Mouse (Mus musculus) lung, adult 18-20 months (tissue): ENCODE results near the gene Vmn2r27.

Experiments used
- DNase-seq, 2 experiments: peaks; one replicate each; pipeline ENCODE4 v3.0.0; 2022; ENCODE audit warnings: mixed read lengths in 2 of 2

Gene Vmn2r27

DNA sequence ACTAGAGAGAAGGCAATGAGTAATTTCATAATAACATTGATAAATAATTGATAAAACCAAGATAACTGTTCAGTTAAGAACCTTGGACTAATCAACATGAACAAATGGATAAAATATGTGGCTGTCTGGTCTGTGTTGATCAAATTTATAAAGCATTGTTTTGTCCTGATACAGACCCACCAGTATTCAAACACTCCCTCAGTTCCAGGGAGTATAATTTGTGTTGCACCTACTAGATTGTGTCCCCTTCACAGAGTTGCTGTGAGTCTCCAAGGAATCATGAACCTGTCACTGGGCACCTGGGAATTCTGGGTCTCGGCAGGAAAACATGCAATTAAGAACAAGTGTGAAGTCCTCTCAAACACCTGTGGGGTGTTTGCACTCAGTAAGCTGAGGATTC is at the start of gene Vmn2r27:
Gene Vmn2r27 (minus strand): TSS at position 101 of the 400 bp plus-strand sequence.
- DNase-seq = no peak

DNA sequence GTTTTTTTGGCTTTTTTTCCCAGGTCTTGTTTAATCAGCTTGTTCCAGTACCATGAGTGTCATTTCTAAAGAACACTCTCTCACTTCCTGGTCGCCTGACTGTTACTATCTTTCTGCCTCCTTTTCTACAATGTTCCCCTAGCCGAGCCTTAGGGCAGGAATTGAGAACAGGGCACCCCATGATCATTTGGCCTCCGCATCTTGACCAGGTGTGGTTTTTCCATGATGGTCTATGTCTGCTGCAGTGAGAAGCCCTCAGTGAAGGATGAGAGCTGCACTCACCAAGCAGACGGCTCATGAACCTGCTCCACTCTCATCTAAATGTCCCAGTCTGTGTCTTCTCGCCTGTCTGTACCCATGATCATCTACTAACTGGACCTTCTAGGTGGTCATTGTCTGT is 46.6 kb upstream of the Vmn2r27 start:
- DNase-seq = no peak

DNA sequence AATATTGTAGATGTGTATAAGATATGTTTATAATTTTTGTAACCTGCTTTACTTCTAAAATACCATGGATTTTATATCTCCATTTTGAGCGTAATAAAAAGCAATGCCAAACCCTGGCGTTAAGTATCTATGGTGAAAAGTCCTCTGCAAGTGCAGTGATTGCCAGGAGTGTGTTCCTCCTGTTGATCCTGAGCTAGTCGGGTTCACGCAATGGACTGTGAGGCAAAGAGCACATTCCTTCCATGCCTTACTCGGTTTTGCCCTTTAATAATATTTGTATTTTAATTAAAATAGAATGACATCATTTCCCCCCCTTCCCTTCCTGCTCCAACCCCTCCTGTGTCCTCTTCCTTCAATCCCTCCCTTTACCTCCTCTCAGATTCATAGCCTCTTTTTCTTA is 46.0 kb upstream of the Vmn2r27 start:
- DNase-seq = no peak

DNA sequence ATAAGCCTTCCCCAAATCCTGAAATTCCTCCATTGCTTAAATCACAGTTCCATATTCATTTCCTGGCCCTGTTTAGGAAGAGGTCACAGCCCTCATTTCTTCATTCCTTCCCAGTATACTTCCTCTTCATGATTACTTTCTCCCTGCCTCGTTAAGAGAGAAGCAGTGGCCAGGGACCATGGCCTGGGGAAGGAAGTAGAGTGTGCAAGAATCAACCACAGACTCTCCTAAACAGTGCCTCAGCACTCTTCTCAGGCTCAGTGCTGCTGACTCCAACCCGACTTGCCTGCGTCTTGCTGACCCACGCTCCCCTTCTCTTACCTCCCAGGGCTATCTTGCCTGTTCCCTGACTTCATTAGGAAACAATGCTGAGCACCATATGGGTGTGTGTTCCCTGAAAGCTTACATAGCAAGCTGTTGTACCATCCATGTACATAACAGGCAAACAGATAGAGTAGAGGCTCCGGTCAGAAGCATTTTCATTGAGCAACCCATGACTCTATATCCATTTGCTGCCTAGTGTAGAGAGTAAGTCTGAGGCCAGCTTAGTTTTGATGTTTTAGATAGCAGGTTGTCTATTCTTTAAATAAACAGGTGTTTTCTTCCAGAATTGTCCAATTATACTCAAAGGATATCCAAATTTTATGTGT is 41.7 kb upstream of the Vmn2r27 start:
- peak; percentile 5 to 13 for DNase-seq

DNA sequence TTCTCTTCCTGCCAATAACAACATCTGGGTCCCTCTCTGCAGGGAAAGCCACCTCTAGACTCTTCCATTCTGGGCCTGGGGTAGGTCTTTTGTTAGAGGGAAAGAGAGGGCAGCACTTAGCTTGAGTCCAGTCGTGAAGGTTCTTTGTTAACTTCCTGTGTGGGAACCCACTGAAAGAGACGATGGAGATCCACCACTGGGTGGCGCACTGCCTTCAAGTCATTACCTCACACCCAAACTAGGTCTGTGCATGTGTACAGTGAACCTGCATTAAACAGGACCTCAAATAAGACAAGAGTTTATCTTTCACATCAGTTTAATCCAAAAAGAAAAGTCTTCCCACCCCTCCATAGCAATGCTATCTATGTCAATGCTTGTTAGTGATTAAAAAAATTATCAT is 31.0 kb upstream of the Vmn2r27 start:
- peak; percentile 33 to 38 for DNase-seq

DNA sequence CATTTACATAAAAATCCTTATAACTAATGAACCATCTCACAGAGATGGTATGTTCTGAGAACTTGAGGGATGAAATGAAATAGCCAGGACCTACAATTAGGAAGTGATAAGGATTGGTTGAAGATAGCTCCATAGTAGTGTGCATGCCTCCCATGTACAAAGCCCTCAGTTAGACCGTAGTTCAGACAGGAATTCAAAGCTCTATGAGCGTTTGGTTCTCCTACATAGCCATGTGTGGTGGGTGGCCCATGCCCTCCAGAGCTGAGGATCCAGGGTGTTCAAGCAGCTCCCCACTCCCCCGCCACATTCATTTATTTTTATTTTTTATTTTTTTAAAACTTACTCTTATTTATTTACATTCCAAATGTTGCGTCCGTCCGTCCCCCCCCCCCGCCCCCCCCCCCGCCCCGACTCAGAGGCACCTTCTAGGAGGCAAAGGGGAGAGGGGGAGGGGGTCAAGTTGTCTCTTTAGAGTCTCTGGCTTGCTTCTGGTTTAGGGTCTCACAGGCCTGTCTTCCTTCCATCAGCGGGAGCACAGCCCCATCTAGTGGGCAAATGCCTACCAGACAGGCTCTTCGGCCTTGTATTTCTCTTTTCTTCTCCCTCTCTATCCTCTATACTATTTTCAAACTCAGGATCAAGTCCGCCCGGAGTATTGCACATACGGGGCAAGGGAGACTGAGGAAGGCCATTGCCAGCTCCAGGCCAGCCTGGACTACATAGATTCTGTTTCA is 28.7 kb upstream of the Vmn2r27 start:
- peak in 1 of 2 experiments; percentile 14 for DNase-seq

DNA sequence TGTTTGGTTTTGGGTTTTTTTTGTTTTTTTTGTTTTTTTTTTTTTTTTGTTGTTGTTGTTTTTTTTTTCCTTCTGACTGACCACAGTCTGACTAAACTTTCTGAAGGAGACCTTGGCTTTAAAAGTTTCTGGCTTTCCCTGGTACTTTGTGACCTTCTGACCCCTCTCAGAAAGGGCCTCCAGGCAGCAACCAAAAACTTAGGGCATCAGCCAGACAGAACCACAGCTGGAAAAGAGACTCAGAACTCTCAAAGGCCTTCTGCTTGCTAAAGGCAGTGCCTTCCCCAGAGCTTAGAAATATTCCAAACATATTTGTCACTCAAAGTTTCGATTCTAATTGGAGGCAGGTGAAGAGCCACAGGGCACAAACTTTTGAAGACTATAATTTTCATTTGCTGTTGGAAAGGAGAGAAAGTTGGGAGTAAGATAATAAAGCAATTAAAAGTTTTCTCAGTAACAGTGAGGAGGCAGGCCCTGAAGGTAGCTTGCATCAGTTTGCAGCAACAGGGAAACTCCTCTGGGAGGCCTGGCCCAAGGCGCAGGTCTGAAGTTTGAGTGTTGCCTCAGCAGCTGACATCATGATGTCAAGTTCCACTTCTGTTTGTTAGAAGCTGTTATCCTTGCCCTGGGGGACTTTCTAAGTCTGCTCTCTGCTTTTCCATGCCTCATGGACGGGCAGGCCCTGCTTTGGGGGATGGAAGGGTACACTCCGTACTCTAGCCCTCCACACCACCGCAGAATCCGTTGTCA is 24.2 kb upstream of the Vmn2r27 start:
- no peak for DNase-seq

DNA sequence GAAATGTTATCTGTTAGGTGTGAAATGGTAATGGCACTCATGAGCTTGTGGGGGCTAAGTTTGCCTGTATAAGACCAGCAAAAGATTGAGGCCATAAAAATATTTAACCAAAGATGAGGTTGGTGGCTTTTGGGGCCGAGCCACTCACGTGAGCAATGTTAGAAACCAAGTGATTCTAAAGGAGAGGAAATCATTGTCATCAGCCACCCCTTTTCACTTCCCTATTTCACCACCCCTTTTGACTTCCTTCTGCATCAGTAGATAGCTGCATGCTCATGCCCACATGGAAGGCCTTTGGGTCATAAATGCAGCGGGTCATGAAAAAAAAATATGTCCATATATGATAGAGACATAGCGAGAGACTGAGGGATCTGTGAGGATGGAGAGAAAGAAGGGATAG is 29.5 kb downstream of the Vmn2r27 start:
- no peak for DNase-seq

DNA sequence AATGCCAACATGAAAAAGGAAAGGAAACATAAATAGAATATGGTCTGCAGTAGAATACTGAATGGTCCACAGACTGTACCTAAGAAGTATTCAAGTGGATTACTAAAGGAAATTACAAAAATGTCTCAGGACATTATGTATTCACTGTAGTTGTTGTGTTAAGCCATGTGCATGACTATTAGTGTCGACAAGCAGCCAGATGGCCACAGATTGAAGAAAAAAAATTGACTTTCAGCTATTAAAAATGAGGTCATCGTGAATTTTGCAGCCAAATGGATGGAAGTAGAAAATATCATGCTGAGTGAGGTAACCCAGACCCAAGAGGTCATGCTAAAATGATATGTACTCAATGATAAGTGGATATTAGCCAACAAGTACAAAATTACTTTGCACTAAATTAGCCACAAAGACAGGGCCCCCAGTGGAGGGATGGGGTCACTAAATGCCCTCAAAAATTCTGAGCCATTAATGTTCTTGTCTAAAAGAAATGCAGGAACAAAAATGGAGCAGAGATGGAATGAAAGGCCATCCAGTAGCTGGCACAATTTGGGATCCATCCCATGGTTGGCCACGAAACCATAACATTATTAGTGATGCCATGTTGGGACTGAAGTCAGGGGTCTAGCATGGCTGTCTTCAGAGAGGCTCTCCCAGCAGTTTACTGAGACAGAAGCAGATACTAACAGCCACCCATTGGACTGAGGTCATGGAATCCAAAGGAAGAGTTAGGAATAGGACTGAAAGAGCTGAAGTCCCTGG is 63.0 kb downstream of the Vmn2r27 start:
- no peak for DNase-seq

DNA sequence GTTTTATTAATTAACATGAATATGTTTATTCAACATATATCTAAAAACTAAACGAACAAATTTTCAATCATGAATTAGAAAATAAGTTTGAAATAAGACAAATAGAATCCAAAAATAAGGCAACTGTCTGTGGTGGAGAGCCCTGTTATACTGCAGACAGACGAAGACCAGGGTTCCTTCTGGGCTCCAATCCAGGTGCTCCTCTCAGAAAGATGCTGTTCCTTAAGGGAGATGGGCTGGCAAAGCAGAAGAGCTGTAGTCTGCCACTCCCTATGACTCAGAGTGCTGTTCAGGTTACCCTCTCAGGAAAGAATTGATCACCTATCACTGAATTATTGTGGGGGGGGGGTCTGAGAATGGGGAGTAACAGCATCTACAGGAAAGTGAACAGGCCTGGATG is 65.1 kb downstream of the Vmn2r27 start:
- DNase-seq = no peak

DNA sequence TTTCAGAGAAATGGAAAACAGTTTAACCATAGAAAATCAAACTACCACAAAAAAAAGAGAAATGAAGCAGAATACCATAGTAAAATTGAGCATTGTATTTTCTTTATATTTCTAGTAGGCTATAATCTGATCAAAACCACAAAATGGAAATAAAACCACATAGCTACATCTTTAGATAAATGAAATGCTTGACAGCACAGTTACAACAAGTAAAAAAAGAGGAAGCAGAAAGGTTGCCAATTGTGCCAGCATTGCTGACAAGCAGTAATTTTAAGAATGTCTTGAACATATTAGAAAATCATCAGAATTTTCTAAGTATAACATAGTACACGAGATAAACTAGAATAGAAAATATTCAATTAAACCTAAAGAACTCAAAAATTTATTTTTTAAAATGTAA is 81.8 kb downstream of the Vmn2r27 start:
- DNase-seq = no peak
